Mouse (Mus musculus): ENCODE data around the gene Acvr1b. TPM values are rescaled to one million over a fixed set of nuclear protein-coding genes. Genes with fewer than 3 reads are reported as not detected.

Gene Acvr1b
- total and polyA plus RNA-seq, 3 experiments = 2.7 to 4.8 (median 2.9) TPM

- H3K79me2 ChIP-seq (replicated peaks; ENCODE audit: control insufficient read depth, extremely low read depth, insufficient read depth, poor library complexity, severe bottlenecking) = no peaks in the 10 kb centered on the region
- peaks cover 53% of the 10 kb centered on the region for H3K27me3 ChIP-seq (replicated peaks)
- no peak within 1 kb of the TSS for H3K4me3 ChIP-seq (replicated peaks in 1 of 3; ENCODE audit: low read depth in 2 of 3, low read length in 2 of 3, poor library complexity in 1 of 3)
- no peak within 1 kb of the TSS for H3K27ac ChIP-seq (ENCODE audit: insufficient read depth, low read depth)
- peaks cover 12% of the 10 kb centered on the region for H3K9me3 ChIP-seq (replicated peaks; ENCODE audit: low read length)
- in situ Hi-C loops (cut with MboI; ENCODE audit: low pct_ligation_motif_present, low pct_unique_long_range_greater_than_20kb, low sequenced_read_pairs) = no loop called here
- TF ChIP-seq MAZ (IDR thresholded peaks at IDR 0.05; ENCODE audit: low read depth, low read length) (no peak), MAX (IDR thresholded peaks at IDR 0.05; ENCODE audit: low read length) (no peak)
- DNase-seq (ENCODE audit: extremely low read depth) = no peak
- no peak within 1 kb of the TSS for H3K9ac ChIP-seq (ENCODE audit: insufficient read depth, low read depth)
- peaks cover 10 to 17% of the 10 kb centered on the region in 2 experiments for H3K4me1 ChIP-seq (ENCODE audit: control insufficient read depth in 1 of 2, insufficient read depth in 2 of 2)
- no peak within 1 kb of the TSS for H3K4me2 ChIP-seq (ENCODE audit: insufficient read depth, low read depth, poor library complexity, severe bottlenecking)
- dilution Hi-C loops (cut with MboI; ENCODE audit: extremely low pct_ligation_motif_present, extremely low pct_unique_long_range_greater_than_20kb, low sequenced_read_pairs) = no loop called here
- H3K36me3 ChIP-seq (replicated peaks in 1 of 2; ENCODE audit: control insufficient read depth in 1 of 2, insufficient read depth in 1 of 2, low read length in 1 of 2) = no peaks in the 10 kb centered on the region
Measured at GRCm38 (mm10) chr15:101128181-101129089, 45.4 kb upstream of the Acvr1b start, which contains the start of gene Acvrl1. TSS of gene Acvrl1 (plus strand) at chr15:101128522.

DNA sequence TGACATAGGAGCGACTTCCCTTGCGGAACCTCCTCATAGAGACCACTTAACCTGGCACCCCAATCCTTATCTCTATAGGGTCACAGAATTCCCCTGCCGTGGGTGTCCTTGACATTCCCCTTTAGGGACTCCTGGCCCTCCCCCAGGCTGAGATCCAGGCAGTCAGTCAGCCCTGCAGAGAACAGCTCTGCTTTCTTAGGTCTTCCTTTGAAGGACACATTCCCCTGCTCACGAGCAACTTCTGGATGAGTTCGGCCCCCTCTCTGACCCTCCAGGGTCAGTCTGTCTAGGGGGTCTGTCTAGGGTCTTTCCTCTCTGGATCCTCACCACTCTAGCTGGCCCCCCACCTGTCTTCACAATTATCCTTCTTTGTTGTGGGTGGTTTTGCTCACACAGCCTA, 44.5 kb upstream of the Acvr1b start:
- no peak overlapping the region for H3K27ac ChIP-seq (ENCODE audit: insufficient read depth, low read depth)
- no peak for DNase-seq (ENCODE audit: extremely low read depth)
- no peak overlapping the region for H3K4me2 ChIP-seq (ENCODE audit: insufficient read depth, low read depth, poor library complexity, severe bottlenecking)
- H3K4me3 ChIP-seq (replicated peaks in 1 of 3; ENCODE audit: low read depth in 2 of 3, low read length in 2 of 3, poor library complexity in 1 of 3) = no peak overlapping the region
- H3K27me3 ChIP-seq (replicated peaks) = peaks cover 52% of the 10 kb centered on the region
- in situ Hi-C loops (cut with MboI; ENCODE audit: low pct_ligation_motif_present, low pct_unique_long_range_greater_than_20kb, low sequenced_read_pairs) = no loop called here
- no peaks in the 10 kb centered on the region for H3K36me3 ChIP-seq (replicated peaks in 1 of 2; ENCODE audit: control insufficient read depth in 1 of 2, insufficient read depth in 1 of 2, low read length in 1 of 2)
- H3K4me1 ChIP-seq (ENCODE audit: control insufficient read depth in 1 of 2, insufficient read depth in 2 of 2) = peaks cover 10 to 27% of the 10 kb centered on the region in 2 experiments
- peaks cover 11% of the 10 kb centered on the region for H3K9me3 ChIP-seq (replicated peaks; ENCODE audit: low read length)
- no peaks in the 10 kb centered on the region for H3K79me2 ChIP-seq (replicated peaks; ENCODE audit: control insufficient read depth, extremely low read depth, insufficient read depth, poor library complexity, severe bottlenecking)
- dilution Hi-C loops (cut with MboI; ENCODE audit: extremely low pct_ligation_motif_present, extremely low pct_unique_long_range_greater_than_20kb, low sequenced_read_pairs) = no loop called here
- TF ChIP-seq BHLHE40 (IDR thresholded peaks at IDR 0.05; ENCODE audit: low read depth, low read length) = no peak
- no peak for TF ChIP-seq SIN3A (IDR thresholded peaks at IDR 0.05; ENCODE audit: low read length)
- TF ChIP-seq ETS1 (conservative IDR thresholded peaks at IDR 0.05; ENCODE audit: low read depth, low read length) = no peak
- no peak for TF ChIP-seq ZC3H11A (IDR thresholded peaks at IDR 0.05; ENCODE audit: low read depth, low read length)
- no peak for TF ChIP-seq POLR2AphosphoS2 (IDR thresholded peaks at IDR 0.05; ENCODE audit: low read depth, low read length)
- no peak for TF ChIP-seq USF2 (conservative IDR thresholded peaks at IDR 0.05; ENCODE audit: low read depth, low read length)
- TF ChIP-seq ZMIZ1 (IDR thresholded peaks at IDR 0.05; ENCODE audit: low read depth, low read length) = no peak
- no peak for TF ChIP-seq HCFC1 (IDR thresholded peaks at IDR 0.05; ENCODE audit: low read depth, low read length)
- TF ChIP-seq PAX5 (IDR thresholded peaks at IDR 0.05; ENCODE audit: low read length) = no peak
- no peak for TF ChIP-seq GABPA (IDR thresholded peaks at IDR 0.05; ENCODE audit: insufficient replicate concordance, low read depth, low read length)
- no peak for TF ChIP-seq TCF12 (IDR thresholded peaks at IDR 0.05; ENCODE audit: low read depth, low read length)
- no peak for TF ChIP-seq USF1 (IDR thresholded peaks at IDR 0.05; ENCODE audit: low read depth, low read length)
- no peak for TF ChIP-seq SMC3 (IDR thresholded peaks at IDR 0.05; ENCODE audit: low read depth, low read length)
- no peak for TF ChIP-seq ZNF384 (IDR thresholded peaks at IDR 0.05; ENCODE audit: low read depth, low read length)
- TF ChIP-seq NELFE (IDR thresholded peaks at IDR 0.05; ENCODE audit: low read depth, low read length) = no peak
- TF ChIP-seq RAD21 (IDR thresholded peaks at IDR 0.05; ENCODE audit: low read depth, low read length) = no peak
- TF ChIP-seq CTCF (conservative IDR thresholded peaks at IDR 0.05 in 1 of 2, IDR thresholded peaks at IDR 0.05 in 1 of 2; ENCODE audit: low read depth in 2 of 2, low read length in 2 of 2) = no peak
- TF ChIP-seq IRF4 (IDR thresholded peaks at IDR 0.05; ENCODE audit: low read depth, low read length) = no peak
- no peak overlapping the region for H3K9ac ChIP-seq (ENCODE audit: insufficient read depth, low read depth)
